Mouse (Mus musculus) kidney, embryonic 16.5 days (tissue): ENCODE data around the gene Fcer1a. TPM values are rescaled to one million over a fixed set of nuclear protein-coding genes. Genes with fewer than 3 reads are reported as not detected.

Source experiments
- ATAC-seq: fragments of 200-750 bp; cut with Nextera tagmentation; 2 replicates; pipeline ENCODE4 v1.8.0; 2017; ENCODE audit warnings: moderate TSS enrichment; ENCODE audit not compliant: low FRiP score, low TSS enrichment
- H3K27ac ChIP-seq: fragments of 300-500 bp; sonication (generic); 2 replicates; pipeline ENCODE4 v1.5.1; 2014; ENCODE audit warnings: low read length
- H3K27me3 ChIP-seq: fragments of 300-500 bp; sonication (generic); 2 replicates; pipeline ENCODE4 v1.6.1; 2014; ENCODE audit warnings: low read length, control low read depth, mixed read lengths; ENCODE audit not compliant: insufficient read depth
- H3K36me3 ChIP-seq: fragments of 300-500 bp; sonication (generic); 2 replicates; pipeline ENCODE4 v1.6.1; 2014; ENCODE audit warnings: low read length, control low read depth, mixed read lengths; ENCODE audit not compliant: insufficient read depth
- H3K4me1 ChIP-seq: fragments of 300-500 bp; sonication (generic); 2 replicates; pipeline ENCODE4 v1.6.1; 2014; ENCODE audit warnings: low read length, control low read depth, mixed read lengths; ENCODE audit not compliant: insufficient read depth
- H3K4me2 ChIP-seq: fragments of 300-500 bp; sonication (generic); replicated peaks from 2 replicates; pipeline ENCODE4 v1.6.1; 2014; ENCODE audit warnings: low read depth, low read length
- H3K4me3 ChIP-seq: fragments of 300-500 bp; sonication (generic); 2 replicates; pipeline ENCODE4 v1.5.1; 2014; ENCODE audit warnings: mild to moderate bottlenecking, low read length
- H3K9ac ChIP-seq: fragments of 300-500 bp; sonication (generic); replicated peaks from 2 replicates; pipeline ENCODE4 v1.6.1; 2014; ENCODE audit warnings: low read length
- H3K9me3 ChIP-seq: fragments of 300-500 bp; sonication (generic); 2 replicates; pipeline ENCODE4 v1.6.1; 2016; ENCODE audit warnings: low read length, control low read depth
- polyA plus RNA-seq: library from polyadenylated mRNA; unstranded; fragments of >200 nt; fragmentation: Nextera tagmentation; extraction: Ambion mirVana; gene quantifications from 2 replicates; pipeline ENCODE4 v1.2.1, GENCODE M21; 2015

The Fcer1a gene
- polyA plus RNA-seq, 1 experiment from 2014 or later, result not detected

DNA sequence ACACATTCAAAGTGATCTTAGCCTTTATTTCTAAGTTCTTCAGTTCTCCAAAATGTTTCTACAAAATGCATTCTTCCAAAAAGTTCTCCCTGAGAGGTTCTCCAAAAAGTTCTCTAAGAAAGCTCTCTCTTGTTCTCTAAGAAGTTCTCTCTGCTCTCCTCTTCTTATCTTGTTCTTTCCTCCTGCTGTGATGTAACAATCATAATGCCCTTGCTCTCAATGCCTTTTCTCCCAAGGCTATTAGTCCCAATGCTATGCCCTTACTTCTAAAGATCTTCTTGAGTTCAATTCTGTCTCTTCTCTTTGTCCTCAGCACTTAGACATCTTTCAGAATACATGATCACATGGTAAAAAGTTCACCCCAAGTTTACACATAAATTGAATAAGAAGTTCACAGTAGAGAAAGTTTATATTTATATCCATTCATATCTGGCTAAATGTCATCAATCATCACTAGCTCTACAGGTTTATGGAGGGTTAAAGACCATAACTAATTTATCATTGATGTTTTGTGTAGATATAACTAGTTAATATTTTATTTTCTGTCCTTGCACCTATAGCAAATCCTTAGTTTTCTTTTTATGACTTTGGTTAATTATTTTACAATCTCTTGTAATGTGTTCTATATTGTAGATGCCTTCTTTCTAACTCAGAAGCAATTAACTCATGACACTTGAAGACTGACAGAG is 52.7 kb downstream of the Fcer1a start:
- no peak overlapping the region for H3K4me2 ChIP-seq
- no peaks in the 10 kb centered on the region for H3K27me3 ChIP-seq
- no peak overlapping the region for H3K4me3 ChIP-seq
- H3K36me3 ChIP-seq, result no peaks in the 10 kb centered on the region
- H3K4me1 ChIP-seq, result no peaks in the 10 kb centered on the region
- ATAC-seq, result no peak
- H3K9me3 ChIP-seq, result no peaks in the 10 kb centered on the region
- H3K27ac ChIP-seq, result no peak overlapping the region
- no peak overlapping the region for H3K9ac ChIP-seq

Other genes starting within 250 kb of the Fcer1a start
- gene Olfr1408, start 89.8 kb downstream of the Fcer1a start, polyA plus RNA-seq, result not detected in 2 replicates
- gene Olfr1406, start 36.6 kb downstream of the Fcer1a start, polyA plus RNA-seq, result not detected in 2 replicates
- gene Olfr218, start 29.4 kb downstream of the Fcer1a start, polyA plus RNA-seq, result not detected in 2 replicates
- not detected in 2 replicates for gene Olfr1404, start 14.8 kb downstream of the Fcer1a start, polyA plus RNA-seq
- gene Olfr418, start 38.8 kb upstream of the Fcer1a start, polyA plus RNA-seq, result not detected in 2 replicates
- gene Mptx2, start 50.6 kb upstream of the Fcer1a start, polyA plus RNA-seq, result not detected in 2 replicates
- gene Ackr1, start 106.5 kb upstream of the Fcer1a start, polyA plus RNA-seq, result 0.45 and 0.75 TPM in 2 replicates
- 2.3 and 3.5 TPM in 2 replicates for gene Aim2, start 123.7 kb upstream of the Fcer1a start, polyA plus RNA-seq
- gene Cadm3, start 140.5 kb upstream of the Fcer1a start, polyA plus RNA-seq, result 1.1 and 1.4 TPM in 2 replicates